ENCODE assay signal across 8 mouse cellular contexts in the genomic region with DNA sequence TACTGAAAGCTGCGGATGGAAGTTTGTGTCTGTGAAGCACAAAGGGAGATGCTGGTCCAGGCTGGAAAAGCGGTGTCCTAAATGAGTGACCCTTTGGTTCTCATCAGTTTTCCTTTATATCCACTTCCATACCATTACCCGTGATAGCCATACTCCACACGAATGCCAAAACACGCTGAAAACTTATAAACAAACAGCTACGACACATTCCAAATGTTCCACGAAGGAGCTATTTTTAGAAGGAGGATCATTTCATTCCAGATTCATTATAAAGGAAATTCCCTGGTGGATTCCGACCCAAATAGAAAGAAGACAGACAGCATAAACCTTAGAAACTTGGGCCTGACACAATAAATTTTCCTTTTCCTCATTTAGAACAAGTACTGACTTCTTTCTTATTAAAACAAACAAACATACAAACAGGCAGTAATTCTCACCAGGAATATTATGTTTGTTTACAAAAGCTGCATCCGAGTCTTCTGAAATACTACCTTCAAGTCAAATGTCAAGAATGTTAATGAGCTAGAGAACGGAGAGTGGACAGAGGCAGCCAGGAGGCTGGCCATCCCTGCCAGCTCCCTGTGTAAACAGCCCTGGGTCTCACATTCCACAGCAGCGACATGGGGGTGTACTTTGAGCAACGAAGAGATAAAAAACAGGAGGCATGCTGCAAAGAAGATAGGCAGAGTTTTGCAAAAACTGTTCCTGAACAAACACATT.
A peak's percentile ranks its signal among the peaks of the same experiment; 100 is the strongest.
DNase-seq lines count a peak whose midpoint lies in the region; ATAC-seq and TF ChIP-seq lines count a peak whose summit lies in the region.

No protein-coding gene starts in this region.

- ATAC-seq in intestine, embryonic 16.5 days, result no peak
- ATAC-seq in intestine, embryonic 15.5 days, result no peak; the same call in 1 of the 2 replicates
- ATAC-seq in forebrain, postnatal 0 days, result no peak

- H3K79me2 ChIP-seq in myocyte (ENCODE audit: control insufficient read depth, insufficient read depth), result no peaks in the 10 kb centered on the region

- peaks cover 5% of the 10 kb centered on the region; the same call in 1 of the 2 replicates for H3K4me1 ChIP-seq in intestine, embryonic 16.5 days (ENCODE audit: control insufficient read depth, insufficient read depth, low read length)
- H3K4me1 ChIP-seq in intestine, embryonic 15.5 days (replicated peaks), result peaks cover 5% of the 10 kb centered on the region
- peaks cover 30% of the 10 kb centered on the region for H3K4me1 ChIP-seq in embryonic facial prominence, embryonic 10.5 days
- H3K4me1 ChIP-seq in kidney, adult 2 months (ENCODE audit: control insufficient read depth, insufficient read depth, low read length), result no peaks in the 10 kb centered on the region
- H3K4me1 ChIP-seq in forebrain, postnatal 0 days (ENCODE audit: insufficient read depth), result peaks cover 6% of the 10 kb centered on the region; the same call in 1 of the 2 replicates

- no peak overlapping the region for H3K4me3 ChIP-seq in intestine, embryonic 16.5 days (ENCODE audit: low read length)
- no peak overlapping the region for H3K4me3 ChIP-seq in intestine, embryonic 15.5 days (replicated peaks)
- H3K4me3 ChIP-seq in embryonic facial prominence, embryonic 10.5 days, result no peak overlapping the region
- H3K4me3 ChIP-seq in kidney, adult 2 months (ENCODE audit: insufficient read depth, low read depth, low read length), result no peak overlapping the region
- no peak overlapping the region for H3K4me3 ChIP-seq in myocyte
- H3K4me3 ChIP-seq in forebrain, postnatal 0 days (ENCODE audit: low read depth, low read length), result no peak overlapping the region

- peak; percentile 44 for DNase-seq in embryonic facial prominence, embryonic 10.5 days (ENCODE audit: low spot score)
- peak; percentile 70 for DNase-seq in kidney, adult 2 months
- no peak for DNase-seq in spleen, postnatal 10 days (ENCODE audit: low spot score in 2 of 2)
- no peak for DNase-seq in MN1 (ENCODE audit: low spot score)
- DNase-seq in forebrain, postnatal 0 days, result no peak

- WGBS in intestine, embryonic 16.5 days, result 27% methylated on average over 12 of the region's 12 CpGs
- 24% methylated on average over 12 of the region's 12 CpGs for WGBS in intestine, embryonic 15.5 days
- WGBS in embryonic facial prominence, embryonic 10.5 days, result 24% methylated on average over 12 of the region's 12 CpGs
- WGBS in kidney, adult 2 months, result 25% methylated on average over 12 of the region's 12 CpGs
- WGBS in forebrain, postnatal 0 days, result 38% methylated on average over 12 of the region's 12 CpGs

- H3K4me2 ChIP-seq in intestine, embryonic 16.5 days (ENCODE audit: low read depth, low read length), result no peak overlapping the region
- H3K4me2 ChIP-seq in intestine, embryonic 15.5 days (replicated peaks), result no peak overlapping the region
- peak overlapping the region; percentile 21 for H3K4me2 ChIP-seq in myocyte (ENCODE audit: low read depth)
- no peak overlapping the region for H3K4me2 ChIP-seq in forebrain, postnatal 0 days (ENCODE audit: low read depth)

- H3ac ChIP-seq in myocyte (ENCODE audit: control insufficient read depth, insufficient read length), result no peak overlapping the region

- no peak overlapping the region for H3K9ac ChIP-seq in intestine, embryonic 16.5 days (ENCODE audit: low read depth, low read length)
- H3K9ac ChIP-seq in intestine, embryonic 15.5 days, result no peak overlapping the region
- H3K9ac ChIP-seq in forebrain, postnatal 0 days, result no peak overlapping the region

- H3K27me3 ChIP-seq in intestine, embryonic 16.5 days (replicated peaks; ENCODE audit: control insufficient read depth, insufficient read depth, low read length), result no peaks in the 10 kb centered on the region
- H3K27me3 ChIP-seq in intestine, embryonic 15.5 days (replicated peaks), result no peaks in the 10 kb centered on the region
- H3K27me3 ChIP-seq in embryonic facial prominence, embryonic 10.5 days (replicated peaks; ENCODE audit: low read depth, poor library complexity, severe bottlenecking), result no peaks in the 10 kb centered on the region
- H3K27me3 ChIP-seq in kidney, adult 2 months (replicated peaks; ENCODE audit: control insufficient read depth, insufficient read depth, low read length), result no peaks in the 10 kb centered on the region
- no peaks in the 10 kb centered on the region for H3K27me3 ChIP-seq in myocyte (ENCODE audit: control insufficient read depth, insufficient read depth, insufficient read length)
- H3K27me3 ChIP-seq in forebrain, postnatal 0 days (ENCODE audit: insufficient read depth, low read length), result no peaks in the 10 kb centered on the region

- TF ChIP-seq CTCF in kidney, adult 2 months (conservative IDR thresholded peaks at IDR 0.05; ENCODE audit: insufficient read depth, insufficient read length, low read depth, low read length), result no peak
- TF ChIP-seq CTCF in forebrain, postnatal 0 days (IDR thresholded peaks at IDR 0.05; ENCODE audit: low read depth), result no peak

- no peaks in the 10 kb centered on the region for H3K36me3 ChIP-seq in intestine, embryonic 16.5 days (ENCODE audit: control insufficient read depth, insufficient read depth, low read length)
- no peaks in the 10 kb centered on the region for H3K36me3 ChIP-seq in intestine, embryonic 15.5 days
- no peaks in the 10 kb centered on the region for H3K36me3 ChIP-seq in embryonic facial prominence, embryonic 10.5 days (replicated peaks)
- H3K36me3 ChIP-seq in kidney, adult 2 months (ENCODE audit: control insufficient read depth, insufficient read depth, low read length), result no peaks in the 10 kb centered on the region
- H3K36me3 ChIP-seq in myocyte (ENCODE audit: control insufficient read depth, insufficient read depth), result no peaks in the 10 kb centered on the region
- H3K36me3 ChIP-seq in forebrain, postnatal 0 days (ENCODE audit: insufficient read depth), result no peaks in the 10 kb centered on the region

- H3K9me3 ChIP-seq in intestine, embryonic 16.5 days (ENCODE audit: control insufficient read depth, low read length), result no peaks in the 10 kb centered on the region
- no peaks in the 10 kb centered on the region for H3K9me3 ChIP-seq in intestine, embryonic 15.5 days
- H3K9me3 ChIP-seq in embryonic facial prominence, embryonic 10.5 days, result no peaks in the 10 kb centered on the region
- no peaks in the 10 kb centered on the region for H3K9me3 ChIP-seq in forebrain, postnatal 0 days (ENCODE audit: low read length)

- peak overlapping the region; percentile 23; the same call in 1 of the 2 replicates for H3K27ac ChIP-seq in intestine, embryonic 16.5 days (ENCODE audit: low read length)
- no peak overlapping the region for H3K27ac ChIP-seq in intestine, embryonic 15.5 days
- 0 out of 2 replicates have a peak overlapping the region, but pooled peaks have one; percentile 30 for H3K27ac ChIP-seq in embryonic facial prominence, embryonic 10.5 days (replicated peaks)
- H3K27ac ChIP-seq in kidney, adult 2 months (ENCODE audit: insufficient read depth, low read depth, low read length), result peak overlapping the region; percentile 89
- no peak overlapping the region for H3K27ac ChIP-seq in forebrain, postnatal 0 days (ENCODE audit: low read depth, low read length)

- no peak for TF ChIP-seq POLR2A in kidney, adult 2 months (IDR thresholded peaks at IDR 0.05; ENCODE audit: low read depth, low read length)
- TF ChIP-seq POLR2A in myocyte (IDR thresholded peaks at IDR 0.05; ENCODE audit: insufficient read length, low read depth), result no peak

TF ChIP-seq in myocyte, 11 proteins besides CTCF, POLR2A, EP300 and RAD21:
- no peak for TF ChIP-seq REST (IDR thresholded peaks at IDR 0.05; ENCODE audit: insufficient read depth, insufficient read length)
- no peak for TF ChIP-seq MAX (IDR thresholded peaks at IDR 0.05; ENCODE audit: low read depth)
- no peak for TF ChIP-seq MYOG (IDR thresholded peaks at IDR 0.05; ENCODE audit: control insufficient read depth in 1 of 3, insufficient read depth in 1 of 3, insufficient read length in 2 of 3, low read depth in 2 of 3)
- TF ChIP-seq TCF12 (IDR thresholded peaks at IDR 0.05; ENCODE audit: insufficient read depth, poor library complexity, severe bottlenecking), result no peak
- no peak for TF ChIP-seq E2F4 (IDR thresholded peaks at IDR 0.05; ENCODE audit: insufficient read depth)
- TF ChIP-seq CEBPB (IDR thresholded peaks at IDR 0.05; ENCODE audit: insufficient read depth, poor library complexity, severe bottlenecking), result no peak
- TF ChIP-seq MYOD1 (IDR thresholded peaks at IDR 0.05; ENCODE audit: control insufficient read depth in 1 of 3, insufficient read length in 2 of 3, low read depth in 2 of 3), result no peak
- TF ChIP-seq SRF (IDR thresholded peaks at IDR 0.05; ENCODE audit: control insufficient read depth, insufficient read length, low read depth), result no peak

Comparison
In these comparisons a context has a peak if more than half of its experiments do, and no peak if none do; other contexts are left out.
1. H3K27ac ChIP-seq: peak in intestine, embryonic 16.5 days (single experiment), embryonic facial prominence, embryonic 10.5 days (single experiment) and kidney, adult 2 months (single experiment); none in intestine, embryonic 15.5 days (single experiment) and forebrain, postnatal 0 days (single experiment).
2. DNase-seq: peak in embryonic facial prominence, embryonic 10.5 days (single experiment) and kidney, adult 2 months (single experiment); none in spleen, postnatal 10 days (0 of 2), MN1 (single experiment) and forebrain, postnatal 0 days (single experiment).